Mouse (Mus musculus): ENCODE data around the gene Lrrc72.

The Lrrc72 gene

GRCm38 (mm10) chr12:36189610-36190009, 63.6 kb downstream of the Lrrc72 start:
- DNase-seq (ENCODE audit: low read depth), result no peak

- DNase-seq (ENCODE audit: low read depth), result no peak
Observed at GRCm38 (mm10) chr12:36187081-36187480, 66.1 kb downstream of the Lrrc72 start.

GRCm38 (mm10) chr12:36182570-36182969, 70.6 kb downstream of the Lrrc72 start:
- DNase-seq (ENCODE audit: low read depth), result no peak

GRCm38 (mm10) chr12:36177227-36177626, 76.0 kb downstream of the Lrrc72 start:
- no peak for DNase-seq (ENCODE audit: low read depth)

- no peak for DNase-seq (ENCODE audit: low read depth)
Observed at GRCm38 (mm10) chr12:36165299-36165698, 87.9 kb downstream of the Lrrc72 start.

GRCm38 (mm10) chr12:36164126-36164791, 88.9 kb downstream of the Lrrc72 start:
- DNase-seq (ENCODE audit: low read depth), result no peak

All from fibroblast of lung, adult 2 months (primary cell).